Mouse (Mus musculus) intestine, postnatal 0 days (tissue): ENCODE measurements around the gene Ccno. TPM values are rescaled to one million over a fixed set of nuclear protein-coding genes. Genes with fewer than 3 reads are reported as not detected.
A peak's percentile ranks its signal among the peaks of the same experiment; 100 is the strongest.

ENCODE experiments used
- ATAC-seq: fragments of 200-750 bp; cut with Nextera tagmentation; 2 replicates; pipeline ENCODE4 v1.8.0; 2017; ENCODE audit warnings: mild to moderate bottlenecking, moderate TSS enrichment, moderate library complexity
- H3K27ac ChIP-seq: fragments of 300-500 bp; sonication (generic); 2 replicates; pipeline ENCODE4 v1.5.1; 2014; ENCODE audit warnings: mild to moderate bottlenecking, low read depth, low read length, moderate library complexity
- H3K27me3 ChIP-seq: fragments of 300-500 bp; sonication (generic); replicated peaks from 2 replicates; pipeline ENCODE4 v1.6.1; 2014; ENCODE audit warnings: low read length, mixed read lengths; ENCODE audit not compliant: control insufficient read depth, insufficient read depth
- H3K36me3 ChIP-seq: fragments of 300-500 bp; sonication (generic); 2 replicates; pipeline ENCODE4 v1.6.1; 2014; ENCODE audit warnings: mild to moderate bottlenecking, moderate library complexity; ENCODE audit not compliant: control insufficient read depth, insufficient read depth
- H3K4me1 ChIP-seq: fragments of 300-500 bp; sonication (generic); replicated peaks from 2 replicates; pipeline ENCODE4 v1.6.1; 2014; ENCODE audit warnings: antibody characterized with exemption, low read length, mixed read lengths; ENCODE audit not compliant: control insufficient read depth, insufficient read depth
- H3K4me2 ChIP-seq: fragments of 300-500 bp; sonication (generic); replicated peaks from 2 replicates; pipeline ENCODE4 v1.6.1; 2014; ENCODE audit warnings: low read depth, mild to moderate bottlenecking, moderate library complexity
- H3K4me3 ChIP-seq: fragments of 300-500 bp; sonication (generic); 2 replicates; pipeline ENCODE4 v1.5.1; 2014; ENCODE audit warnings: low read depth, low read length
- H3K9ac ChIP-seq: fragments of 300-500 bp; sonication (generic); 2 replicates; pipeline ENCODE4 v1.6.1; 2014; ENCODE audit warnings: mild to moderate bottlenecking, low read depth, low read length
- H3K9me3 ChIP-seq: fragments of 300-500 bp; sonication (generic); 2 replicates; pipeline ENCODE4 v1.6.1; 2016; ENCODE audit warnings: mixed run types; ENCODE audit not compliant: control insufficient read depth
- CTCF ChIP-seq: sonication (generic); IDR thresholded peaks from 2 replicates; pipeline ENCODE4 v1.5.1; 2016; ENCODE audit warnings: low read depth, mild to moderate bottlenecking, control low read depth, antibody characterized with exemption, moderate library complexity
- WGBS: fragments of 180-500 bp; shearing (Covaris S2); extraction: QIAGEN DNeasy Blood & Tissue Kit; methylation state at CpG from one replicate; pipeline ENCODE4 v1.1.7; 2014; 5-methylcytosine and 5-hydroxymethylcytosine counted together
- polyA plus RNA-seq: library from polyadenylated mRNA; unstranded; fragments of >200 nt; fragmentation: Nextera tagmentation; extraction: Ambion mirVana; gene quantifications from 2 replicates; pipeline ENCODE4 v1.2.1, GENCODE M21; 2015

Gene Ccno
- polyA plus RNA-seq, 1 experiment from 2014 or later: 0.12 TPM

DNA sequence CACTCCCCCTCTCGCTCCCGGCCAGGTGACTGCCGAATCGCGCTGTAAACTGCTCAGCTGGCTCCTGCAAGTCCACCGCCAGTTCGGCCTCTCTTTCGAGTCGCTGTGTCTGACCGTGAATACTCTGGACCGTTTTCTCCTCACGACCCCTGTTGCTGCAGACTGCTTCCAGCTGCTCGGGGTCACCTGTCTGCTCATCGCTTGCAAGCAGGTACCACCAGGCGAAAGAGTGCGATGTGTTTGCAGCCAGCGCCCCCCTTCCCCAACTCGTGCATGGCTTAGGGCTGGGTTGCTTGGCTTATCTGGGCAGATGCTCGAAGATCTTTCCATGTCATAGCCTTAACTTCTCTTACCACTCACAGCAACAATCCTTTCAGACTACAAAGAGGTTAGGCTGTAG is 1.3 kb downstream of the Ccno start:
- Histone ChIP-seq H3K4me1 (0 out of 2 replicates have a peak, but pooled peaks cover 7% of the 10 kb centered on the region), H3K27me3 (peaks cover 82% of the 10 kb centered on the region), H3K9me3 (no peaks in the 10 kb centered on the region), H3K36me3 (no peaks in the 10 kb centered on the region), H3K4me3 (peak overlapping the region; percentile 57), H3K4me2 (peak overlapping the region; percentile 98), H3K9ac (no peak overlapping the region), H3K27ac (no peak overlapping the region)
- no peak for ATAC-seq
- no peak for TF ChIP-seq CTCF
- 2% methylated on average over 19 of the region's 19 CpGs for WGBS

DNA sequence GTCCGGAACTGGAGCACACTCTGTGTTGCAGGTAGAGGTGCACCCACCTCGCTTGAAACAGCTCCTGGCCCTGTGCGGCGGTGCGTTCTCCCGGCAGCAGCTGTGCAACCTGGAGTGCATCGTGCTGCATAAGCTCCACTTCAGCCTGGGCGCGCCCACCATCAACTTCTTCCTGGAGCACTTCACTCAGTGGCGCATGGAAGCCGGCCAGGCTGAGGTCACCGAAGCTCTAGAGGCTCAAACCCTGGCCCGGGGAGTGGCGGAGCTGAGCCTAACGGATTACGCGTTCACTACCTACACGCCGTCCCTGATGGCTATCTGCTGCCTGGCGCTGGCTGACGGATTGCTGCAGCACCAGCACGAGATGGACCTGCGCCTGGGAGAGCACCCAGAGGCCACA is 1.9 kb downstream of the Ccno start:
- ATAC-seq: no peak
- no peak overlapping the region for H3K4me3 ChIP-seq
- H3K9ac ChIP-seq: no peak overlapping the region
- no peak for TF ChIP-seq CTCF
- no peaks in the 10 kb centered on the region for H3K9me3 ChIP-seq
- no peak overlapping the region for H3K27ac ChIP-seq
- H3K36me3 ChIP-seq: no peaks in the 10 kb centered on the region
- no peak overlapping the region for H3K4me2 ChIP-seq
- peaks cover 85% of the 10 kb centered on the region for H3K27me3 ChIP-seq
- WGBS: under 1% methylated on average over 23 of the region's 23 CpGs
- 0 out of 2 replicates have a peak, but pooled peaks cover 7% of the 10 kb centered on the region for H3K4me1 ChIP-seq

DNA sequence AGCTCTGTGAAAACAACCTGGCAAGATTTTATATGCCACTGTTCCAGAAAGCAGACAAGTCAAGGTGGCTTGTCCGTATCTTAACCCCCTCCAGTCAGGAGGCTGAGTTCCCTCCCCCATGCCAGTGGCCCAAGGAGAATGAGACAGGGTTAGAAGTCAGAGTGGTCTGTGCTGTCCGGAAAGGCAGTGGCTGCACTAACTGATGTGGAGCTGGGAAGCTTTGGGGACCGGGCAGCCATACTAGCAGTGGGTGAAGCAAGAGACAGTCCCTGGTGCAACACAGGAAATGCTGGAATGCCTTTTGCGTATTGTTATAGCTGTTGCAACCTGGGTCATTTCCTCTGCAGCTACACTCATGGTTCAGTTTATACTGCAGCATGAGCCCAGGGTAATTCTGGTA is 2.7 kb downstream of the Ccno start:
- Histone ChIP-seq H3K36me3 (no peaks in the 10 kb centered on the region), H3K9ac (no peak overlapping the region), H3K9me3 (no peaks in the 10 kb centered on the region), H3K4me2 (0 out of 2 replicates have a peak overlapping the region, but pooled peaks have one; percentile 13), H3K4me1 (0 out of 2 replicates have a peak, but pooled peaks cover 7% of the 10 kb centered on the region), H3K27me3 (peaks cover 91% of the 10 kb centered on the region), H3K4me3 (no peak overlapping the region), H3K27ac (no peak overlapping the region)
- 25% methylated on average over 4 of the region's 4 CpGs for WGBS
- TF ChIP-seq CTCF: no peak
- ATAC-seq: no peak

DNA sequence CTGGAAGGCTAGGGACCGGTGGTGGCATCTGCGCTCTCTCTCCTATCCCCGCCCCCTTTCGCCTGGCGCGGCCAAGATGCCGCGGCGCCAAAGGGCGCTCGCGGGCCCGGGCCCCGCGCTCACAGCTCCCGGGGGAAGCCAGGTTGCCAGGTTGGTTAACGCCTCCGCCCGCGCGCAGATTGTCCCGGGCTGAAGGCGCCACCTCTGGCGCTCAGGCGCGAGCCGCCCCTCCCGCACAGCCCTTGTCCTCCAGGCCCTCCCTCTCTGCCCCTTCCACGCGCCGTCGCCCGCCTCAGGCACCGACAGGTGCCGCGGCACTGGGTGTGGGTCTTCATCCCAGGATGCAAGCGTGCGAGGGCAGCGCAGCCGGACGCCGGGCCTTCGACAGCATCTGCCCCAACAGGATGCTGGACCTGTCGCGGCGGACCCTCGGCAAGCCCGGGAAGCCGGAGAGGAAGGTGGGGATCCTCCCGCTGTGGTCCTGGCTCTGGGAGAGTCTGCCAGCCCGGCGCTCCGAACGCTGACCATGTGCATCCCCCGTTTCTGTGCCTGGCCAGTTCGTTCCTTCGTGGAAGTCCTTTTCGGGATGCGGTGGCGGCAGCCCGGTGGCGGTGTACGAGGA is 6.0 kb downstream of the Ccno start, which contains the start of gene Mcidas:
Gene Mcidas, plus strand, starts transcription at position 315 of the 622 bp plus-strand sequence.
- no peaks in the 10 kb centered on the region for H3K9me3 ChIP-seq
- H3K4me3 ChIP-seq: peak within 1 kb of the TSS; percentile 41
- peak within 1 kb of the TSS; percentile 80 for H3K4me2 ChIP-seq
- H3K36me3 ChIP-seq: no peaks in the 10 kb centered on the region
- TF ChIP-seq CTCF: no peak
- H3K27me3 ChIP-seq: peaks cover 87% of the 10 kb centered on the region
- WGBS: under 1% methylated on average over 60 of the region's 63 CpGs
- no peak for ATAC-seq
- H3K27ac ChIP-seq: no peak within 1 kb of the TSS
- H3K4me1 ChIP-seq: 0 out of 2 replicates have a peak, but pooled peaks cover 3% of the 10 kb centered on the region
- no peak within 1 kb of the TSS for H3K9ac ChIP-seq

DNA sequence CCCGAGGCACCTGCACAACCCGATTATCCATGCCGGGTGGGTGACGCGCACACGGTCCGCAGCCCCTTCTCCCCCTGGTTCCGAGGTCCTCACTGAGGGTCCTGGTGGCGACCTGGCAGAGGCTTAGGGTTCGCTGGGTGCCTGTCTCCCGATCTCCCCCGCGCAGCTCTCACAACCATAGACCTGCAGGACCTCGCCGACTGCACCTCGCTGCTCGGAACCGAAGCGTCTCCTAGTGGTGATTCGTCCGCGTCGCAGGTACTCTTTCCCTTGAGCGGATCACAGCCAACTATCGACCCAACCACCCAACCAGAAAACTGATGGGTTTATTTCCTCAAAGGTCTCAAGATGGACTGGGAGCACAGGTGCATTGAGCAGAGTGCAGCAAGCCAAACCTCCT is 6.6 kb downstream of the Ccno start:
- WGBS: under 1% methylated on average over 25 of the region's 25 CpGs
- no peak overlapping the region for H3K9ac ChIP-seq
- H3K9me3 ChIP-seq: no peaks in the 10 kb centered on the region

DNA sequence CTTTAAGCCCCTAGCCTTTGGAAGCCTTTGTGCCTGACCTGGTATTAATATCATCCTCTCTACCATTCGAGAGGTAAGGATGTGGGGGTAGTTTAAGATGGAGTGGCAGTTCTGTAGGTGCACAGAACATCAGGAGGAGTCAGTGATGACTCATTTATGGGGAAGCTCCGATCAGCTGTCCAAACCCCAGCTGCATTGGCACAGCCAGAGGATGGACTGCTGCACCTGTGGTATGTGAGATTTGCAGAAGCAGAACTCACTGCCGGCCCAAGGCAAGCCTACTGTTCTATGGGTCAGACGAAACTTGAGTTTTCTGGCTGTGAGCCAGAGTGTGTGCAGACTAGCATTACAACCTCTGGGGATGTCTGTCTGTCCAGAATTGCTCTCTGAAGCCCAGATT is 8.8 kb downstream of the Ccno start:
- Histone ChIP-seq H3K4me1 (0 out of 2 replicates have a peak, but pooled peaks cover 3% of the 10 kb centered on the region), H3K9ac (no peak overlapping the region), H3K4me3 (no peak overlapping the region), H3K27ac (no peak overlapping the region), H3K4me2 (no peak overlapping the region), H3K36me3 (no peaks in the 10 kb centered on the region), H3K27me3 (peaks cover 72% of the 10 kb centered on the region), H3K9me3 (no peaks in the 10 kb centered on the region)
- TF ChIP-seq CTCF: no peak
- WGBS: 45% methylated on average over 4 of the region's 4 CpGs
- no peak for ATAC-seq

More for the DNA sequence above, 6.6 kb downstream of the Ccno start:
- TF ChIP-seq CTCF: peak; percentile 88
- Histone ChIP-seq H3K27ac (no peak overlapping the region), H3K4me2 (peak overlapping the region; percentile 80), H3K36me3 (no peaks in the 10 kb centered on the region), H3K27me3 (peaks cover 86% of the 10 kb centered on the region), H3K4me1 (0 out of 2 replicates have a peak, but pooled peaks cover 3% of the 10 kb centered on the region), H3K4me3 (peak overlapping the region; percentile 41)
- ATAC-seq: peak; percentile 55; the same call in 1 of the 2 replicates
